Mouse (Mus musculus): ENCODE data around the gene Stk19.
"Not testable (repeated sequence)": the region's sequence is repeated elsewhere in the genome, so short reads cannot be mapped to it uniquely, and the experiment has no call there.

Stk19 gene

GRCm38 (mm10) chr17:34844884-34845283 is 8.1 kb upstream of the Stk19 start:
- in situ Hi-C loops (cut with MboI, MseI), result loop anchor here (25.0 kb wide), 1 partner anchor 808 kb away; the partner anchor contains the start of genes Col11a2, H2-Ke6, Rxrb and Slc39a7

GRCm38 (mm10) chr17:34840736-34841307 is 4.1 kb upstream of the Stk19 start:
- in situ Hi-C loops (cut with MboI, MseI), result loop anchor here (25.0 kb wide), 1 partner anchor 804 kb away; the partner anchor contains the start of genes Col11a2, H2-Ke6, Rxrb and Slc39a7

- in situ Hi-C loops (cut with MboI, MseI), result loop anchor here (25.0 kb wide), 1 partner anchor 801 kb away; the partner anchor contains the start of genes Col11a2, H2-Ke6, Rxrb and Slc39a7
These were observed 2.0 kb upstream of the Stk19 start for GRCm38 (mm10) chr17:34838785-34839184.

GRCm38 (mm10) chr17:34837464-34838324 is 949 bp upstream of the Stk19 start:
- in situ Hi-C loops (cut with MboI, MseI), result loop anchor here (25.0 kb wide), 1 partner anchor 800 kb away; the partner anchor contains the start of genes Col11a2, H2-Ke6, Rxrb and Slc39a7

GRCm38 (mm10) chr17:34836155-34836855 is 440 bp downstream of the Stk19 start:
- in situ Hi-C loops (cut with MboI, MseI), result loop anchor here (25.0 kb wide), 1 partner anchor 799 kb away; the partner anchor contains the start of genes Col11a2, H2-Ke6, Rxrb and Slc39a7

GRCm38 (mm10) chr17:34830776-34831175 is 6.0 kb downstream of the Stk19 start:
- in situ Hi-C loops (cut with MboI, MseI), result loop anchor here (25.0 kb wide), 1 partner anchor 793 kb away; the partner anchor contains the start of genes Col11a2, H2-Ke6, Rxrb and Slc39a7

GRCm38 (mm10) chr17:34814818-34815370 is 21.9 kb downstream of the Stk19 start:
- in situ Hi-C loops (cut with MboI, MseI), result loop anchor here (5.0 kb wide), 1 partner anchor 83 kb away; no protein-coding TSS in a partner anchor

- in situ Hi-C loops (cut with MboI, MseI), result loop anchor here (5.0 kb wide), 1 partner anchor 81 kb away; no protein-coding TSS in a partner anchor
These were observed 23.0 kb downstream of the Stk19 start for GRCm38 (mm10) chr17:34813747-34814146.

- in situ Hi-C loops (cut with MboI, MseI), result loop anchor here (5.0 kb wide), 1 partner anchor 79 kb away; no protein-coding TSS in a partner anchor
These were observed 25.5 kb downstream of the Stk19 start for GRCm38 (mm10) chr17:34811275-34811674.

GRCm38 (mm10) chr17:34810811-34811210 is 25.9 kb downstream of the Stk19 start:
- in situ Hi-C loops (cut with MboI, MseI), result loop anchor here (5.0 kb wide), 1 partner anchor 79 kb away; no protein-coding TSS in a partner anchor

- in situ Hi-C loops (cut with MboI, MseI), result loop anchor here (5.0 kb wide), 1 partner anchor 78 kb away; no protein-coding TSS in a partner anchor
These were observed 26.3 kb downstream of the Stk19 start for GRCm38 (mm10) chr17:34810411-34810810.

GRCm38 (mm10) chr17:34808599-34809205 is 28.0 kb downstream of the Stk19 start:
- in situ Hi-C loops (cut with MboI, MseI), result no loop called here

GRCm38 (mm10) chr17:34807176-34807575 is 29.6 kb downstream of the Stk19 start:
- in situ Hi-C loops (cut with MboI, MseI), result no loop called here

- in situ Hi-C loops (cut with MboI, MseI), result no loop called here
These were observed 31.7 kb downstream of the Stk19 start for GRCm38 (mm10) chr17:34804871-34805562.

GRCm38 (mm10) chr17:34804301-34804700 is 32.4 kb downstream of the Stk19 start, which contains the start of gene Cyp21a1:
TSS of gene Cyp21a1 (minus strand) at chr17:34804561.
- in situ Hi-C loops (cut with MboI, MseI), result not testable (repeated sequence)

GRCm38 (mm10) chr17:34803367-34803766 is 33.4 kb downstream of the Stk19 start:
- in situ Hi-C loops (cut with MboI, MseI), result not testable (repeated sequence)

GRCm38 (mm10) chr17:34802756-34803155 is 34.0 kb downstream of the Stk19 start:
- in situ Hi-C loops (cut with MboI, MseI), result not testable (repeated sequence)

- in situ Hi-C loops (cut with MboI, MseI), result not testable (repeated sequence)
These were observed 35.9 kb downstream of the Stk19 start for GRCm38 (mm10) chr17:34800781-34801305.

GRCm38 (mm10) chr17:34799531-34799925 is 37.2 kb downstream of the Stk19 start:
- in situ Hi-C loops (cut with MboI, MseI), result no loop called here

All from regulatory T cell (primary cell).